Mouse (Mus musculus) limb, embryonic 11.5 days (tissue): ENCODE measurements around the gene Fam49a. TPM values are rescaled to one million over a fixed set of nuclear protein-coding genes. Genes with fewer than 3 reads are reported as not detected.
A peak's percentile ranks its signal among the peaks of the same experiment; 100 is the strongest.
"Not testable (repeated sequence)": the region's sequence is repeated elsewhere in the genome, so short reads cannot be mapped to it uniquely, and the experiment has no call there.

Experiments
- ATAC-seq: fragments of 200-750 bp; cut with Nextera tagmentation; 2 replicates; pipeline ENCODE4 v1.8.0; 2017; ENCODE audit warnings: low read depth; ENCODE audit not compliant: insufficient number of reproducible peaks, low FRiP score, low TSS enrichment
- DNase-seq: peaks from one replicate; pipeline ENCODE4 v3.0.0-alpha.2; 2015; ENCODE audit warnings: low spot score
- H3K27ac ChIP-seq: fragments of 300-500 bp; sonication (generic); replicated peaks from 2 replicates; pipeline ENCODE4 v1.5.1; 2014; ENCODE audit warnings: low read depth, mild to moderate bottlenecking, low read length
- H3K27me3 ChIP-seq: fragments of 300-500 bp; sonication (generic); 2 replicates; pipeline ENCODE4 v1.6.1; 2014; ENCODE audit warnings: mild to moderate bottlenecking, low read length, mixed read lengths; ENCODE audit not compliant: control insufficient read depth, insufficient read depth
- H3K36me3 ChIP-seq: fragments of 300-500 bp; sonication (generic); 2 replicates; pipeline ENCODE4 v1.6.1; 2014; ENCODE audit warnings: mild to moderate bottlenecking, low read length, moderate library complexity, mixed read lengths; ENCODE audit not compliant: control insufficient read depth, insufficient read depth
- H3K4me1 ChIP-seq: fragments of 300-500 bp; sonication (generic); 2 replicates; pipeline ENCODE4 v1.6.1; 2014; ENCODE audit warnings: low read length, mixed read lengths; ENCODE audit not compliant: control insufficient read depth, insufficient read depth
- H3K4me2 ChIP-seq: fragments of 300-500 bp; sonication (generic); 2 replicates; pipeline ENCODE4 v1.6.1; 2014; ENCODE audit warnings: low read depth, mild to moderate bottlenecking, moderate library complexity; ENCODE audit not compliant: severe bottlenecking
- H3K4me3 ChIP-seq: fragments of 300-500 bp; sonication (generic); 2 replicates; pipeline ENCODE4 v1.5.1; 2014; ENCODE audit warnings: low read depth, low read length
- H3K9ac ChIP-seq: fragments of 300-500 bp; sonication (generic); 2 replicates; pipeline ENCODE4 v1.6.1; 2014; ENCODE audit warnings: mild to moderate bottlenecking, low read length
- H3K9me3 ChIP-seq: fragments of 300-500 bp; sonication (generic); 2 replicates; pipeline ENCODE4 v1.6.1; 2016; ENCODE audit warnings: low read length; ENCODE audit not compliant: control insufficient read depth
- WGBS: fragments of 180-500 bp; shearing (Covaris S2); extraction: QIAGEN DNeasy Blood & Tissue Kit; methylation state at CpG from one replicate; pipeline ENCODE4 v1.1.7; 2014; 5-methylcytosine and 5-hydroxymethylcytosine counted together
- polyA plus RNA-seq: library from polyadenylated mRNA; unstranded; fragments of >200 nt; fragmentation: Nextera tagmentation; extraction: Ambion mirVana; gene quantifications from 2 replicates; pipeline ENCODE4 v1.2.1, GENCODE M21; 2014

The Fam49a gene
- polyA plus RNA-seq, 1 experiment from 2014 or later: 7.5 TPM

- H3K27ac ChIP-seq: no peak overlapping the region
- WGBS: 89% methylated on average over 5 of the region's 5 CpGs
- H3K9ac ChIP-seq: no peak overlapping the region
- no peaks in the 10 kb centered on the region for H3K27me3 ChIP-seq
- H3K9me3 ChIP-seq: no peaks in the 10 kb centered on the region
- ATAC-seq (no peak), DNase-seq (no peak)
- no peaks in the 10 kb centered on the region for H3K36me3 ChIP-seq
- no peak overlapping the region for H3K4me3 ChIP-seq
- no peak overlapping the region for H3K4me2 ChIP-seq
- H3K4me1 ChIP-seq: no peaks in the 10 kb centered on the region
These were observed 61.1 kb downstream of the Fam49a start for GRCm38 (mm10) chr12:12323084-12323483.

DNA sequence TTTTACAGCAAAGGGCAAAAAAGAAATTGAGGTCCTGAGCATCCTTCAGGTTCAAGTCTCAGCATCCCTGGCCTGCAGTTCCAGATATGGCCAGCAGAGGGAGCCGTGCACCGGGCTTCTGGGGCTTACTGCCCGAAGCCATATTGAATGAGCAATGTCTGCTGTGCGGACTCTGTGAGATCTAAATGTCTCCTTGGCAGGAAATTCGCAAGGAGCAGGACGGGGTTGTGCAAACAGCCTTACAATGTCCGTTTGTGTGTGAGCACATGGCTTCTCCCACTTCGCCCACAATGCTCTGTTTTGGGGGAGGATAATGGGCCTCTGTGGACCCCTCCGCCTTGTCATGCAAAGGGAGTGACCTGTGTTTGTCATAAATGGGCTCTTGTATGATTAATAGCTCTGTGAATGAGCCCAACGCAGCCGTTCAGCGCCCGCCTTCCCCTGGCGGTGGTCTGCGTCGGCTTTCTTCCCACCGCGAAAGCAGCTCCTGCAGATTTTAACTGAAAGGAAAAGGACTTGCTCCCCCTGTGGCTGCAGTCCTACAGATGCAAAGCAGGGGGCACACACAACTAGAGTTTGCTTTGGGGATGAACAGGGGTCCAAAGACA lies 61.8 kb downstream of the Fam49a start:
- 23% methylated on average over 18 of the region's 18 CpGs for WGBS

DNA sequence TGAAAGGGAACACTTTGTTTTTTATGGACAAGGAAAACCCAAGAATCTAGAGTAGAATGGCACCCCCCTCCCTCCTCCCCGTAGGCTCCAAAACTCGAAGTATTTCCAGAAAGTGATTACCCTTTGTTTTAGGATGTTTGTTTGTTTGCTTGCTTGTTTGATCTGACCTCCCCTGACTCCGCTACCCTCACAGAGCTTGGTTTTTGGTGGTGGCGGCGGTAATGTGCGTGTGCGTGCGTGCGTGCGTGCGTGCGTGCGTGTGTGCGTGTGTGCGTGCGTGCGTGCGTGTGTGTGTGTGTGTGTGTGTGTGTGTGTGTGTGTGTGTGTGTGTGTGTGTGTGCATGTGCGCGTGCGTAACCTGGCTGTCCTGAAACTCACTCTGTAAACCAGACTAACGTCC lies 62.3 kb downstream of the Fam49a start:
- not testable (repeated sequence) for H3K9ac ChIP-seq, H3K27ac ChIP-seq, ATAC-seq, DNase-seq, H3K4me3 ChIP-seq, H3K36me3 ChIP-seq, H3K4me2 ChIP-seq, H3K27me3 ChIP-seq, H3K9me3 ChIP-seq, H3K4me1 ChIP-seq
- WGBS: 88% methylated on average over 22 of the region's 22 CpGs

More for the DNA sequence above, 61.8 kb downstream of the Fam49a start:
- peak overlapping the region; percentile 30; the same call in 1 of the 2 replicates for H3K4me2 ChIP-seq
- H3K9ac ChIP-seq: peak overlapping the region; percentile 12; the same call in 1 of the 2 replicates
- H3K4me3 ChIP-seq: no peak overlapping the region
- no peaks in the 10 kb centered on the region for H3K4me1 ChIP-seq
- ATAC-seq (peak; percentile 85), DNase-seq (peak; percentile 98)
- no peak overlapping the region; the same call in 1 of the 2 replicates for H3K27ac ChIP-seq
- no peaks in the 10 kb centered on the region for H3K36me3 ChIP-seq
- no peaks in the 10 kb centered on the region for H3K27me3 ChIP-seq
- no peaks in the 10 kb centered on the region for H3K9me3 ChIP-seq

GRCm38 (mm10) chr12:12333526-12334310 lies 71.8 kb downstream of the Fam49a start:
- H3K27me3 ChIP-seq: no peaks in the 10 kb centered on the region
- H3K4me1 ChIP-seq: no peaks in the 10 kb centered on the region
- H3K4me3 ChIP-seq: no peak overlapping the region
- no peak overlapping the region for H3K27ac ChIP-seq
- DNase-seq (no peak), ATAC-seq (no peak)
- H3K4me2 ChIP-seq: no peak overlapping the region
- no peaks in the 10 kb centered on the region for H3K36me3 ChIP-seq
- no peaks in the 10 kb centered on the region for H3K9me3 ChIP-seq
- no peak overlapping the region for H3K9ac ChIP-seq
- WGBS: 95% methylated on average over 11 of the region's 11 CpGs

DNA sequence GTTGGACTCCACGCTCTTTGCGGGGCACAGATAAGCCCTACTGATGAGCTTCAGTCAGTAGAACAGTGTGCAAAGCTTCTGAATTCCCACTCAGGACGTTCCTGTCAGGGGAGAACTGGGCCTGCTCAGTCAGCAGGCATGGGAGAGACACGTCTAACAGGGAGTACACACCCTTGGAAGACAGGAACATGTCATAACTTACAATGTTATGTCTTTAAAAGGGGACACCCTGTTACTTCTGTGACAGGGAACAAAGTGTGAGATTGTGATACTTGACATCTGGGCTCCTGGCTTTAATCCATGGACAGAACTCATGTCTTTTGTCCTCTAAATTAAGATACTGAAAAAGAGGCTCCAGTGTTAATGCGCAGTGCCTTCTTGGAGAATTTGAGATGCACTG lies 72.5 kb downstream of the Fam49a start:
- Histone ChIP-seq H3K4me2 (no peak overlapping the region), H3K4me1 (no peaks in the 10 kb centered on the region), H3K4me3 (no peak overlapping the region), H3K9me3 (no peaks in the 10 kb centered on the region), H3K27me3 (no peaks in the 10 kb centered on the region), H3K27ac (no peak overlapping the region), H3K36me3 (no peaks in the 10 kb centered on the region), H3K9ac (no peak overlapping the region)
- ATAC-seq (no peak), DNase-seq (no peak)
- WGBS: 89% methylated on average over 5 of the region's 5 CpGs

DNA sequence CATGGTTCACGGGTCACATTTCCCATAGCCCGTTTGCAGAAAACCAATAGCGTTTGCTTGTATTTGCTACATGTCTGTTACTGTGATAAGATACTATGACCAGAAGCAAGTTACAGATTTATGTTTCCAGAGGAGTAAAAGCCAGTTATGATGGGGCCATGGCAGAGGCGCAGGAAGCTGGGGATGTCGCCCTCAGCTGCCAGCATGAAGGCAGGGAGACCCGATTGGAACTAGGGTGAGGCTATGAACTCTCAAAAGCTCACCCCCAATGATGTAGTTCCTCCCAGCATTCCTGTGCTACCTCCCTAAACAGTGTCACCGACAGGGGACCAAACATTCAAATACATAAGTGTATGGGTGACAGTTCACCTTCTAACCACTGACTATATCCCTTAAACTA lies 73.6 kb downstream of the Fam49a start:
- no peak for DNase-seq

DNA sequence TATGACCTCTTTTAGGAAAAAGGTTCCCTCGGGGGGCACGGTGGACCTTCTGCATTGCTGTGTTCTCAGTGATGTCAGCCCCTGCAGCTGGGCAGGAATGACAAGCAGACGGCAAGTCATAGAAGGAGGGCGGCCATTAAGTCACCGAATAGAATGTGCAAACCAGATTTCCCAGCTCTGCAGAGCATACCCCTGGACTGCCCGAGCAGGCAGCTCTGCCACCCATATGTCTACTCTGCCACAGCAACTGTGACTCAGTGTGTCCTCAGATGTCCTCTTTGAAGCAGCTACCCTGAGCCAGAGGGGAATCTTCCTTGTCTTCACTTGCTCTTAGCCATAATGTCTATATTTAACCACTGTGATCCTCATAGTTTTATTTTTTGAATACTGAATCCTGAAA lies 75.4 kb downstream of the Fam49a start:
- Histone ChIP-seq H3K4me3 (no peak overlapping the region), H3K9me3 (no peaks in the 10 kb centered on the region), H3K36me3 (no peaks in the 10 kb centered on the region), H3K4me1 (no peaks in the 10 kb centered on the region), H3K27ac (no peak overlapping the region), H3K27me3 (no peaks in the 10 kb centered on the region), H3K9ac (no peak overlapping the region), H3K4me2 (no peak overlapping the region)
- 86% methylated on average over 6 of the region's 6 CpGs for WGBS
- DNase-seq (no peak), ATAC-seq (no peak)

More for the DNA sequence above, 73.6 kb downstream of the Fam49a start:
- no peaks in the 10 kb centered on the region for H3K36me3 ChIP-seq
- WGBS: 91% methylated on average over 7 of the region's 7 CpGs
- H3K9ac ChIP-seq: no peak overlapping the region
- ATAC-seq: no peak
- no peak overlapping the region for H3K27ac ChIP-seq
- no peak overlapping the region for H3K4me3 ChIP-seq
- H3K27me3 ChIP-seq: no peaks in the 10 kb centered on the region
- no peaks in the 10 kb centered on the region for H3K9me3 ChIP-seq
- H3K4me2 ChIP-seq: no peak overlapping the region
- no peaks in the 10 kb centered on the region for H3K4me1 ChIP-seq

GRCm38 (mm10) chr12:12343320-12343719 lies 81.4 kb downstream of the Fam49a start:
- DNase-seq: no peak
- Histone ChIP-seq H3K9ac (no peak overlapping the region), H3K4me1 (no peaks in the 10 kb centered on the region), H3K36me3 (no peaks in the 10 kb centered on the region), H3K4me3 (no peak overlapping the region), H3K4me2 (no peak overlapping the region), H3K27ac (no peak overlapping the region), H3K9me3 (no peaks in the 10 kb centered on the region), H3K27me3 (no peaks in the 10 kb centered on the region)
- WGBS: 95% methylated on average over 2 of the region's 2 CpGs
- no peak for ATAC-seq
